Mouse (Mus musculus) embryo, embryonic 11.5 days (tissue): Measurements from ENCODE around the gene Spag7.

Source experiments
- DNase-seq: peaks from one replicate; pipeline ENCODE4 v3.0.0-alpha.2; 2012; ENCODE audit warnings: low read depth, low spot score

Gene Spag7

GRCm38 (mm10) chr11:70643051-70643450 is 26.2 kb downstream of the Spag7 start:
- DNase-seq: no peak

- DNase-seq: no peak
Observed at GRCm38 (mm10) chr11:70641241-70641640, 28.0 kb downstream of the Spag7 start.

DNA sequence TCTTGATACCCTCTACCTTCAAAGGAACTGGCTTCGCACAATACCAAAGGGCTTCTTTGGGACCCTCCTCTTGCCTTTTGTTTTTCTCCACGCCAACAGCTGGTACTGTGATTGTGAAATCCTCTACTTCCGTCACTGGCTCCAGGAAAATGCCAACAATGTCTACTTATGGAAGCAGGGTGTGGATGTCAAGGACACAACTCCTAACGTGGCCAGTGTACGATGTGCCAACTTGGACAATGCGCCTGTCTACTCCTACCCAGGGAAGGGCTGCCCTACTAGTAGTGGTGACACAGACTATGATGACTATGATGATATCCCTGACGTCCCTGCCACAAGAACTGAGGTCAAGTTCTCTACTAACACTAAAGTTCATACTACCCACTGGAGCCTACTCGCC is 29.2 kb downstream of the Spag7 start:
- no peak for DNase-seq

DNA sequence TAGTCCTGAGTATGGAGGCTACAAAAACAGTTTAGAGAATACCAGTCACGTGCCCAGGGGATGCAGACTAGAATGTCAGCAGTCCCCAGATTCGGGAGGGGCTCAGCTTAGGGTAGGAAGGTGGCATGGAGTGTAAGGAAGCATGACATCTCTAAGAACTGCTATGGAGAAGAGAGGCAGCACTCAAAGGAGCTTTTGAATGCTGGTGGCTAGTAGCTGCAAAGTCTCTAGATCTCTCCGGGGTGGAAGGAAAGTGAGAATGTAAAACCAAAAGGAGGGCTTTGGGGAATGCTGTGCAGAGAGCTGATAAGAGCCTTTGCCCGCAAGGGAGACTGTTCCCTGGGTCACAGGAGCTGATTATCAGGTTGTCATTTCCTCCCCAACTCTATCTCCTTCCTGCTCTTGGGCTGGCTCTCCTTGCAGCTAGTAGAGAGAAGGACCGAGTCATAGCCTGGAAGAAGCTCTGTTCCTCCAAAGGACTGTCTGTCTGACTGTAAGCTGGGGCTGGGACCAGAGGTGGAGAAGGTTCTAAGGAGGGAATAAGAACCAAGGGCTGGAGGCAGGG is 30.4 kb downstream of the Spag7 start, which contains the start of gene Gp1ba:
Gene Gp1ba (plus strand): TSS at position 409 of the 565 bp plus-strand sequence.
- DNase-seq: no peak

- no peak for DNase-seq
Observed at GRCm38 (mm10) chr11:70638293-70638692, 30.9 kb downstream of the Spag7 start.

GRCm38 (mm10) chr11:70637764-70638163 is 31.5 kb downstream of the Spag7 start:
- no peak for DNase-seq

- no peak for DNase-seq
Observed at GRCm38 (mm10) chr11:70635601-70636000, 33.6 kb downstream of the Spag7 start.

DNA sequence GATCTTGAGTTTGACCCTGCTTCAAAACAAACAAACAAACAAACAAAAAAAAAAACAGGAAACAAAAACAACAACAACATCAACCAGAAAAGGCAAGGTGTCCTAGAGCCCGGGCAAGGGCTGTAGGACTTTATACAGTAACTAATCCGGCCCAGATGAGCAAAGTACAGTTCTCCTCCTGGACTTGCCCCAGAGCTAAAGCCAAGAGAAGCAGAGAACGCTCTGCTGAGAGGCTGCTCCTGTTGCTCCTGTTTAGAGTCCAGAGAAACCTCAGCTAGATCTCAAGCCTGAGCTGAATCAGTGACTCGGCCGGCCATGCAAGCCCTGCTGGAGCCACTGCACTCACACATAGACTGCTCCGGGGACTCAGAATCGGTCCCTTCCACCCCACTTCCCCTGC is 39.1 kb downstream of the Spag7 start:
- no peak for DNase-seq

DNA sequence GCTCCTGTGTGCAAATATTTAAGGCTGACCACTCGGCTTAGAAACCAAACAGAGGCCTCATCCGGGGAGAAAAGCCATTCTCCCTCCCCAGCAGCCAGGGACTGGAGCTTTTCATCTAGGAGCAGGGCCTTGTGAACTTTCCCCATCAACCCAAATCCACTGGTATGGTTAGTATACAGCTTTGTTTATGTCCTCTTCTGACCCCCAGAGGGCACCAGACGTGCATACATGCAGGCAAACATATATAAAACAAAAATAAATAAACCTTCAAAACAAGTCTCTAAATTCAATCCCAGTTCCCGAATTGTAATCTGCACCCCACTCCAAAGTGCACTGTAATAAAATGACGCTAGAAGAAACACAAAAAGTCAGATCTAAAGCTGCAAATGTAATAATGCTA is 39.7 kb downstream of the Spag7 start:
- DNase-seq: no peak

DNA sequence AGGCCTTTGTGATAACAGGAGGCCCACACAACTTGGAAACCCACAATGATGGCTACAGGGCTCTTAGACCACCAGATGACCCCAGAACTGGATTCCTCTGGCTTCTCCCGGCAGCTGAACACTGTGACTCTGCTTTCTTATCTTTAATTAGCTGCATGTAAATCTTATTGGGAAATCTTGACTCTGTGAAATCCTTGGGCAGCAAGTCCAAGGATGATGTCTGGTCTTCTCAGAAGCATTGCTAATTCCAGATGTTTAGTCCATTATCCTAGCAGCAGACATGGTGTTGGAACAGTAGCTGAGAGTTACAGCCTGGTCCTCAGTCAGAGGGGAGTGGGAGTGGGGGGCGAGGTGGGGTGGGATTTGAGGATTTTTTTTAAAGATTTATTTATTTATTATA is 40.8 kb downstream of the Spag7 start:
- DNase-seq: no peak

DNA sequence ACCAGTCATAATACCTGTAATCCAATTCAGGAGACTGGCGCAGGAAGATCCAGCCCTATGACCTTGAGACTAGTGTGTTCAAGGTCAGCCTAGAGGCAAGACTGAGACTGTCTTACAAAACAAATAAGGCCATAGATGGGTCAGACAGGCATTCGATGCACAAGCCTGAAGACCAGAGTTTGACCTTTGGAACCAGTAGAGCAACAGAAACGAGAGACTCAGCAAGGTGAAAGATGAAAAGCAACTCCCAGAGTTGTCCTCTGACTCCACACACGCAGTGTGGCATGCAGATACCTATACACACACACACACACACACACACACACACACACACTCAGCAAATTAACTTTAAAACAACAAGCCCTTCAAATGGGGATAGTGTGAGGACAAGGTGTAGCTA is 42.3 kb downstream of the Spag7 start:
- DNase-seq: no peak

- DNase-seq: peak; percentile 30
Observed at GRCm38 (mm10) chr11:70625473-70625872, 43.7 kb downstream of the Spag7 start.

GRCm38 (mm10) chr11:70623053-70623742 is 46.0 kb downstream of the Spag7 start:
- no peak for DNase-seq

DNA sequence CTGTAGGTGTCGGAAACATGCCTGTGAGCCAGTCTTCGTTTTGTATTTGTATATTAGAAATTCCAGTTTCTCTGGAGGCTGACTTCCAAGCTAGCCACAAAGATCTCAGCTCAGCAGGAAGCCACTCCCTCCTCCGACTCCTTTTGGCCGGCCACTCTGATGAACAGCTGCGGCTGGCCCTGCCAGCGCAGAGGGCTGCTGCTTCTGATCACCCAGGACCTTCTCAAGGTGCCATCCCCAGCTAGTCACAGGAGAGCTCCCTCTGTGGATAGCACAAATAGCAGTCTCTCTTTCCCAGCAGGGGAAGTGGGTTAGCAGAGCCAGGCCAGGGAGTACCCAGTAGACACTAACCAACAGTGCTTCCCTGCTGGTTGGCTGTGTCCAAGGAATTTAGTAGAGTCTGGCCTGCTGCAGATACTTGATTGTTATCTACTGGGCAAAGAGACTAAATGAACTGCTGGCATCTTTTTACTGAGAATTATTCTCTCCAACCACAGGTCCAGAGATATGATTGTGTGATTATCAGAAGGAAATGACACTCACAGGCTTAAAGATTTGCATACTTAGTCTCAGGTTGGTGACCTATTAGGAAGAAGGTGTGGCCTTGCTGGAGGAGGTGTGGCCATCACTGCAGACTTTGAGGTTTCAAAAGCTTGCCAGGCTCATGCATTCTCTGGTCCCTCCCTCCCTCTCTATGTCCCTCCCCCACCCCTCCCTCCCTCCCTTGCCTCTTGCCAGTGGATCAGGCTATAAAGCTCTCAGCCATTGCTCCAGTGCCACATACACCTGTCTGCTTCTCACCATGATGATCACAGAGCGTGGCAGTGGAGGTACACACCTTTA is 47.0 kb downstream of the Spag7 start:
- DNase-seq: no peak

DNA sequence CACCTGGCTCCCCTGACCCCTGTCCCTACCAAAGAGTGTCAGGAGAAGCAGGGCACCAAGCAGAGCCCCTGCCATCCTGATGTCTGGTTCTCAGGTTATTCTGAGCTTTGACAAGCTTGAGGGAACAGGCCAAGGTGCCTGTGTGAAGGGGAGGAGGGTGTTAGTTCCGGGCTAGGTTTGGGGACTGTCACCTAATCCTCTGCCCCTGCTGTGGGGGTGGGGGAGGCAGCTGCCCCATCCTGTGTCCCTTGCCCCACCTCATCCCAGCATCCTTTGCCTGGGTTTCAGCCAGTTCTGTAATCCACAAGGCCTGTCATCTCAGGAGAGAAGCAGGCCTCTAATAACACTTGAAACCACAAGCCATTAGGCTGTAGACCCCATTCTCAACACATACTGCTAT is 50.1 kb downstream of the Spag7 start, which contains the start of gene Chrne:
Gene Chrne (minus strand): TSS at position 116 of the 400 bp plus-strand sequence.
- DNase-seq: no peak

GRCm38 (mm10) chr11:70615516-70616093 is 53.6 kb downstream of the Spag7 start, which contains the start of gene 4930544D05Rik:
TSS of gene 4930544D05Rik (plus strand) at chr11:70615848.
- DNase-seq: no peak

- DNase-seq: peak; percentile 30
Observed at GRCm38 (mm10) chr11:70615074-70615473, 54.1 kb downstream of the Spag7 start.
